In genomic region chr14:121356336-121356862, GRCm38 (mm10) we compare ENCODE assay signal across 1 mouse cellular context.
A peak's percentile ranks its signal among the peaks of the same experiment; 100 is the strongest.
TF ChIP-seq lines count a peak whose summit lies in the region.

No protein-coding gene starts in this region.

TF ChIP-seq in MEL, 35 proteins besides CTCF, POLR2A, EP300 and RAD21 (continued from another document):
- peak; percentile 56; the same call in 1 of the 2 replicates for TF ChIP-seq ZNF384 (IDR thresholded peaks at IDR 0.05; ENCODE audit: low read depth, low read length)
